Mouse (Mus musculus) CH12F3 (cell line): ENCODE data around the gene Serpinb3c.
"Not testable (repeated sequence)": the region's sequence is repeated elsewhere in the genome, so short reads cannot be mapped to it uniquely, and the experiment has no call there.

Experiments used
- in situ Hi-C: fragments of 300-500 bp; cut with MboI; formaldehyde crosslinking; loops from 2 replicates; pipeline ENCODE4 v1.14.3; 2020; ENCODE audit warnings: low sequenced_read_pairs

Serpinb3c gene

DNA sequence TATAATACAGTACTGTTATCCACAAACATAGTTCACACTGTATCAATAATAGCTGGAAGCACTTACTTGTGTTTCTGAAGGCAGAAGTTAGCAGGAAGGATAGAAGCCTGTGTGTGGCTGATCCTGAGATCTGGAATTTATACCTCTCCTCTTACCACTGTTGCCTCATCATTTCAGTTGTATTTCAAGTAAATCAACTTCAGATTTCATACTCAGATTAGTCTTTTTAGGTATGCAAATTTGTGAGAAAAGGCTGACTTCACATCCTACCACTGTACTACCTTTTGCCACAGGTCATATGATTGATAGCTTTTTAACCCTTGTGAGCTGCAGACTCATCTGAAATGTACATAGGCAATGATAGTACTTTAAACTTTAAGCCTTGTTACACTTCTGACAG lies at the start of gene Serpinb3c, which contains the start of gene Serpinb3b:
TSS of gene Serpinb3c (minus strand) at position 111 of the 400 bp plus-strand sequence.
TSS of gene Serpinb3b (minus strand) at position 101 of the 400 bp plus-strand sequence.
- in situ Hi-C loops, result not testable (repeated sequence)

DNA sequence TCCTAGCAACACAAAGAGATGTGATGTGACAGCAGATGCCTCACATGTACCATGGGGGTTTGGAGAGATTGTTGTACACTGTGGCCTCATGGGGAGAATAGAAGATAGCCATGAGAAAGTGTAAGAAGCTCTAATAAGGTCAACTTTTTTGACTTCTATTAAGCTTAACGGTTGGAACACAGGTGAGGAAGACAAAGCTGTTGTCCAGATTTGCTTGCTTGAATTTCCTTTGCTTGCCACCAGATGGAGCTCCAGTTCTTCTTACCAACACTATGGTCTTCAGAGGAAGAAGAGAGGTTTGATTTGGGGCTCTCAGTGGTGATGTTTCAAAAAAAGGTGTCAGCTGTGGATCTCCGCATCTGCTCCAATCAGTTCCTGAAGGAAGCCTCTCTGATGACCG lies 35.0 kb downstream of the Serpinb3c start:
- in situ Hi-C loops, result loop anchor here (10.0 kb wide), 1 partner anchor 242 kb away; no protein-coding TSS in a partner anchor
